Mouse (Mus musculus) midbrain, postnatal 0 days (tissue): ENCODE measurements around the gene Top2a. TPM values are rescaled to one million over a fixed set of nuclear protein-coding genes. Genes with fewer than 3 reads are reported as not detected.

Source experiments
- ATAC-seq: fragments of 200-750 bp; cut with Nextera tagmentation; 2 replicates; pipeline ENCODE4 v1.8.0; 2017; ENCODE audit warnings: moderate number of reproducible peaks, mild to moderate bottlenecking, moderate TSS enrichment, moderate library complexity; ENCODE audit not compliant: low FRiP score
- DNase-seq: peaks from one replicate; pipeline ENCODE4 v3.0.0-alpha.2; 2015; ENCODE audit warnings: low spot score
- H3K27ac ChIP-seq: fragments of 300-500 bp; sonication (generic); 2 replicates; pipeline ENCODE4 v1.5.1; 2014; ENCODE audit warnings: low read depth, mild to moderate bottlenecking, low read length, mixed read lengths
- H3K27me3 ChIP-seq: fragments of 300-500 bp; sonication (generic); 2 replicates; pipeline ENCODE4 v1.6.1; 2014; ENCODE audit warnings: low read length, control low read depth, mixed read lengths; ENCODE audit not compliant: insufficient read depth
- H3K36me3 ChIP-seq: fragments of 300-500 bp; sonication (generic); 2 replicates; pipeline ENCODE4 v1.6.1; 2014; ENCODE audit warnings: low read length, control low read depth, mixed read lengths; ENCODE audit not compliant: insufficient read depth
- H3K4me1 ChIP-seq: fragments of 300-500 bp; sonication (generic); 2 replicates; pipeline ENCODE4 v1.6.1; 2014; ENCODE audit warnings: mild to moderate bottlenecking, control low read depth, antibody characterized with exemption, low read length, mixed read lengths; ENCODE audit not compliant: insufficient read depth
- H3K4me2 ChIP-seq: fragments of 300-500 bp; sonication (generic); 2 replicates; pipeline ENCODE4 v1.6.1; 2014; ENCODE audit warnings: low read depth, mild to moderate bottlenecking, low read length, mixed read lengths; ENCODE audit not compliant: poor library complexity, severe bottlenecking
- H3K4me3 ChIP-seq: fragments of 300-500 bp; sonication (generic); 2 replicates; pipeline ENCODE4 v1.5.1; 2014; ENCODE audit warnings: low read depth, mild to moderate bottlenecking, low read length, moderate library complexity
- H3K9ac ChIP-seq: fragments of 300-500 bp; sonication (generic); replicated peaks from 2 replicates; pipeline ENCODE4 v1.6.1; 2014; ENCODE audit warnings: mild to moderate bottlenecking, low read length, moderate library complexity, mixed read lengths; ENCODE audit not compliant: poor library complexity, severe bottlenecking
- H3K9me3 ChIP-seq: fragments of 300-500 bp; sonication (generic); 2 replicates; pipeline ENCODE4 v1.6.1; 2016; ENCODE audit warnings: low read length, control low read depth
- CTCF ChIP-seq: IDR thresholded peaks from 2 replicates; pipeline ENCODE4 v1.5.1; 2016; ENCODE audit warnings: antibody characterized with exemption, mild to moderate bottlenecking
- WGBS: fragments of 180-500 bp; shearing (Covaris S2); extraction: QIAGEN DNeasy Blood & Tissue Kit; methylation state at CpG from one replicate; pipeline ENCODE4 v1.1.7; 2014; 5-methylcytosine and 5-hydroxymethylcytosine counted together
- polyA plus RNA-seq: library from polyadenylated mRNA; unstranded; fragments of >200 nt; fragmentation: Nextera tagmentation; extraction: Ambion mirVana; gene quantifications from 2 replicates; pipeline ENCODE4 v1.2.1, GENCODE M21; 2015
- total RNA-seq: library from RNA; depleted of rRNA; stranded (reverse); fragments of >200 nt; gene quantifications from 2 replicates; pipeline ENCODE4 v1.2.3, GENCODE M21; 2014

The Top2a gene
- total and polyA plus RNA-seq, 2 experiments from 2014 or later, result 10.0 to 21.1 TPM

DNA sequence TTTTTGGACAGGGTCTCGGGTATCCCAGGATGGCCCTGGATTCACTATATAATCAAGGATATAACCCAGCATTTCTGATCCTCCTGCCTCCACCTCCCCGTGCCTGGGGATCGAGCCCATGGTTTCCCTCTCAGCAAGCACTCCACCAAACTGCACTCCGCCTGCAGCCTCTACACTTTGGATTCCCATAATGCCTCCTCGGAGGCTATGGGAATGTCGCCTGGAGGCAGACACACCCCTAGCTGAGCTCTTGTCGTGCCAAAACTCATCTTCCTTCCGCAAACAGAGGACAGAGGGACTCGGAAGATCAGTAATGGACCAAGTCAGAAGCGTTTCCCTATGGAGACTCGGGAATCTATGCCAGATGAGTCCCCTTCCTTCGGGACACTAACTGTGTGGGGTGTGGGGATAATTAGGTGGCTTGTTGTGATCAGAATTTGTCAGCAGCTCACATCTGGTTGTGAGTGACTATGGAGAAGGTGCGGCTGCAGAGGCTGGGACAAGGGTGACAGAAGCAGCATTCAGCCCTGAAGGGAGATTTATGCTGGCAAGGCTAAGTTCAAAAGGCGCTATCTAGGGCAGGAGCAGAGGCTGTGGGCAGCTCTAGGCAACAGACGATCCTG, 45.4 kb downstream of the Top2a start:
- TF ChIP-seq CTCF, result no peak
- Histone ChIP-seq H3K36me3 (peaks cover 5% of the 10 kb centered on the region), H3K9me3 (no peaks in the 10 kb centered on the region), H3K4me3 (no peak overlapping the region), H3K9ac (no peak overlapping the region), H3K4me2 (no peak overlapping the region), H3K4me1 (0 out of 2 replicates have a peak, but pooled peaks cover 2% of the 10 kb centered on the region), H3K27ac (no peak overlapping the region), H3K27me3 (no peaks in the 10 kb centered on the region)
- DNase-seq (no peak), ATAC-seq (no peak)
- WGBS, result 59% methylated on average over 15 of the region's 15 CpGs

DNA sequence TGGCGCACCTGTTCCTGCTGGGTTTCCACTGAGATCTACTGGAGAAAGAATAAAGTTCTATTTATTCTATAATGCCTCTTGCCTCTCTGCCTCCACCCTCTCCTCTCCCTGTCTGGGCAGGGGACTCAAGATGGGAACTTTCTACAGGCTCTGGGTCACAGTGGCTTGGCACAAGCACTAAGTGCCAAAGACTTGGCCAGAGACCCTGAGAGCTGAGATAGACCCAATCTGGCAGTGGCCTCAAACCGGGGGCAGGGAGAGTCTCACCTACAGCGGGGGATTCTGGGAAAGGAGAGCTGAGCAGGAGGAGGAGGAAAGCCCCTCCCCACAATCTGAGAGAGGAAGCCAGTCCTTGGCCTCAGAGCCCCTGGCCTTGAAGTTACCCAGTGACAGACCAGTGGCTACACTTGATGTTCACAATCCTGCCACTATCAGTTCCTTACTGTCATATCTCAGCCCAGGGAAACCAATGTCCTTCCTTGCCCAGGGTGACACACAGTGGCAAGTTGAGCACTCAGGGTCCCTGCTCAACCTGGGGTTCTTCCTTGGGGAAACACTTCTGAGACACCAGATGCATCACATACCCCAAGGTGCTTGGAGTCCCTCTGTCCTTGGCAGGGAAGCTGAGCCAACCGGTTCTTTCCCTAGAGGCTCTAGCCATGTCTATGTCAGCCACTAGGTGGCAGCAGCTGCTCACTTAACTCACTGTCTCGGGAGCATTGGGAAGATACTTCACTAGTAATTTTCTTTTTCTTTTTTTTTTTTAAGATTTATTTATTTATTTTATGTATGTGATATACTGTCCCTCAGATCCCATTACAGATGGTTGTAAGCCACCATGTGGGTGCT, 48.9 kb downstream of the Top2a start:
- Histone ChIP-seq H3K27me3 (no peaks in the 10 kb centered on the region), H3K4me2 (no peak overlapping the region), H3K4me3 (no peak overlapping the region), H3K4me1 (no peaks in the 10 kb centered on the region), H3K9me3 (no peaks in the 10 kb centered on the region), H3K9ac (no peak overlapping the region), H3K27ac (no peak overlapping the region), H3K36me3 (peaks cover 20% of the 10 kb centered on the region)
- WGBS, result 45% methylated on average over 5 of the region's 5 CpGs
- peak; percentile 88 for TF ChIP-seq CTCF
- DNase-seq, result peak; percentile 89
- ATAC-seq, result peak; percentile 15; the same call in 1 of the 2 replicates

DNA sequence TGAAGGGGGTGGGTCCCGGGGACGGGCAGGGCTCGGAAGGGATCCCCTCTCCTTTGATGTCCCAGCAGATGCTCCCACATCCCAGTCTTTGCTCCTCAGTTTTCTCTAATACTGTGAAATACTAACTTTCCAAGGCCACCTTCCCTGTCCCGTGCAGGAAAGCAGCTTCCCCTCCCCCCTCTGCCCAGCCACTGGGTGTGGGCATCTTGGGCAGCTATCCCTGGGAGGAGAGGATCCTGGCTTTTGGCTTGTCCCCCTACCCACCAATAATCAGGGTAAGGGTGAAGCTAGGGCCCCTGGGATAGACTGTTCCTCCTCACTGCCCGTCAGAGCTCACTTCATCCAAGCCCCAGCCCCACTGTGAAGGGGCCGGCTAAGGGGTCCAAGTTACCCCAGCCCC, 49.8 kb downstream of the Top2a start:
- ATAC-seq (no peak), DNase-seq (no peak)
- no peaks in the 10 kb centered on the region for H3K27me3 ChIP-seq
- peaks cover 20% of the 10 kb centered on the region for H3K36me3 ChIP-seq
- H3K27ac ChIP-seq, result no peak overlapping the region
- no peak for TF ChIP-seq CTCF
- H3K9ac ChIP-seq, result no peak overlapping the region
- 80% methylated on average over 6 of the region's 6 CpGs for WGBS
- no peak overlapping the region for H3K4me3 ChIP-seq
- no peaks in the 10 kb centered on the region for H3K9me3 ChIP-seq
- no peak overlapping the region for H3K4me2 ChIP-seq
- no peaks in the 10 kb centered on the region; the same call in 1 of the 2 replicates for H3K4me1 ChIP-seq

DNA sequence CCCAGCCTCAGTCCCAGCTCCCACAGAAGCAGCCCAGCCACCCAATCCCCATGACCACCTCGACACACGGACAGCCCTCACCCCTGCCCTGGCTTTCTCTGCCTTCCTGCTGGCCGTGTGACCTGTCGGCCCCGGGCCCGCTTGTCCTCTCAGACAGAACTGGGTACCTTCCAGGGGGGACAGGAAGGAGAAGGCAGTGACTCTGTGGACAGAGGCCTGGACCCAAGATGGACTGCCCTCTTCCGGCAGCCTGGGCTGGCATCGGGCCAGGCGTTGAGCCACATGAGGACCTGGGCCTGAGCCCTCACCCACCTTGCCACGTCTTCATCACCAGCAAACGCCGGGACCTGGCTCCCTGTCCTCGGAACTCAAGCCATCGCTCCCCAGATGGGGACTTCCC, 50.4 kb downstream of the Top2a start:
- Histone ChIP-seq H3K9ac (no peak overlapping the region), H3K27ac (no peak overlapping the region), H3K4me3 (no peak overlapping the region), H3K36me3 (peaks cover 20% of the 10 kb centered on the region), H3K4me2 (no peak overlapping the region), H3K9me3 (no peaks in the 10 kb centered on the region), H3K27me3 (no peaks in the 10 kb centered on the region), H3K4me1 (peaks cover 4% of the 10 kb centered on the region; the same call in 1 of the 2 replicates)
- ATAC-seq (no peak), DNase-seq (peak; percentile 18)
- WGBS, result 86% methylated on average over 14 of the region's 14 CpGs
- TF ChIP-seq CTCF, result no peak

DNA sequence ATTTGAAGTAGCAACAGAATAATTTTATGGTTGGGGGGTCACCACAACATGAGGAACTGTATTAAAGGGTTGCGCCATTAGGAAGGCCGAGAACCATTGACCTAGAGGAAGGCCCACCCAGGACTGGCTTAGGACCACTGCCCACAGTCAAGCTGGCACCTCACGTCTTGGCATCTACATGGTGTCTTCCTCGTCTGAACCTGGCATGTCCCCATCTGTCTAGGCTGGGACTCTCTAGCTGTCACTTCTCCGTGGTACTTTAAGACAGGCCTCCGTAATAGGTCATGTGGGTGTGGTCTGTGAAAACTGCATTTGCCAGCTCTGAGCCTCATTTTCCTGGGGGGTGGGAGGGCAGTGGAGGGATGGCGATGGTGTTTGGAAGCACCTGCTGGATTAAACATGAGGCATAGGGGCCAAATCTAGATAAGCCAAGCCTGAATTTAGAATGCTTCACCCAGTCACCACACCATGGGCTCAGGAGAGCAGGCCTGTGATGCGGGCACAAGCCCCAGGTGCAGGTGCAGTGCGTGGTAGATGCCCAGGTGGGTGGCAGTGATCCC, 51.1 kb downstream of the Top2a start:
- Histone ChIP-seq H3K4me2 (no peak overlapping the region), H3K27ac (no peak overlapping the region), H3K36me3 (peaks cover 20% of the 10 kb centered on the region), H3K4me1 (peaks cover 8% of the 10 kb centered on the region), H3K27me3 (no peaks in the 10 kb centered on the region), H3K9me3 (no peaks in the 10 kb centered on the region), H3K9ac (no peak overlapping the region), H3K4me3 (no peak overlapping the region)
- DNase-seq (no peak), ATAC-seq (no peak)
- WGBS, result 91% methylated on average over 9 of the region's 9 CpGs
- no peak for TF ChIP-seq CTCF

DNA sequence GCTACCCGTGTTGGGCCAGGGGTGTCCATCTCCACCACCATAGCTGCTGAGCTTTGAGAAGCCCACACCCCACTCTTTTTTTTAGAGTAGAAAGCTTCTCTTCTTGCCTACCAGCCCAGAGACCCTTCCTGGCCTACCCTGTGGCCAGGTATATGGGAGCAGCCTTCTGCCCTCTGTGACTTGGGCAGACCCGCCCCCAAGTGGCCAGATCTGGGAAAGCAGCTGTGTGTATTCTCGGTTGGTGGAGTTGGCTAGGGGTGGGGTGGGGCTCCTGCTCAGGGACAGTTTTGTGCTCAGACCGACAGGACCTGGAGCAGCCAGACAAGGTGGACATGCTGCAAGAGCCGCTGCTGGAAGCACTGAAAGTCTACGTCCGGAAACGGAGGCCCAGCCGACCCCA, 51.8 kb downstream of the Top2a start:
- peaks cover 20% of the 10 kb centered on the region for H3K36me3 ChIP-seq
- DNase-seq, result peak; percentile 82
- H3K9me3 ChIP-seq, result no peaks in the 10 kb centered on the region
- H3K27me3 ChIP-seq, result no peaks in the 10 kb centered on the region
- H3K27ac ChIP-seq, result no peak overlapping the region
- H3K9ac ChIP-seq, result no peak overlapping the region
- TF ChIP-seq CTCF, result peak; percentile 90
- H3K4me2 ChIP-seq, result no peak overlapping the region
- WGBS, result 57% methylated on average over 9 of the region's 9 CpGs
- no peak overlapping the region for H3K4me3 ChIP-seq
- H3K4me1 ChIP-seq, result peaks cover 8% of the 10 kb centered on the region
- peak; percentile 25; the same call in 1 of the 2 replicates for ATAC-seq
